Mouse (Mus musculus) heart, postnatal 0 days (tissue): ENCODE measurements around the gene Fam3c.

Experiments used
- CTCF ChIP-seq: IDR thresholded peaks from 2 replicates; pipeline ENCODE4 v1.5.1; 2016; ENCODE audit warnings: antibody characterized with exemption, control low read depth, low read depth
- EP300 ChIP-seq: IDR thresholded peaks from 2 replicates; pipeline ENCODE4 v1.6.1; 2016; ENCODE audit warnings: antibody characterized with exemption, low read depth

GRCm38 (mm10) chr6:22390654-22391365 lies 34.8 kb upstream of the Fam3c start:
- TF ChIP-seq CTCF: no peak
- TF ChIP-seq EP300: no peak
